Mouse (Mus musculus): ENCODE data around the gene Syt9.
A peak's percentile ranks its signal among the peaks of the same experiment; 100 is the strongest.

Syt9 gene

DNA sequence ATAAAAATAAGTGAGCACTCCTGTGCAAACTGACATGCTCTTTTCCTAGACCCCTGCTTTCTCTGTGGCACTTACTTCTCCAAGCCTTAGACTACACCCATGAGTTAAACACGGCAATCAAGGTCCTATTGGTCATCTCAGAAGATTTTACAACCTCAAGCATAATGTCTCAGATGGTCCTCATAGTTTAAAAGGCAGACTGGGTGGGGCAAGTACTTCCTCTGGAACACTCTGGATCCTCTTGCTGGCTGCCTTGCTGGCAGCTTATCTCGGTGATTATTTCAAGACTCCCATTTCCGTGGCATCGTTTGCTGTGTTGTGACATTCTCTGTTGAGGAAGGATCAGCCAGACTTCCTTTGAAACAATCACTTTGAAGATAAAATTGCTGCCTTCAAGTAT, 169.5 kb downstream of the Syt9 start:
- peak; percentile 25 for DNase-seq (ENCODE audit: low read depth, low spot score)

GRCm38 (mm10) chr7:107545011-107545410, 174.5 kb downstream of the Syt9 start:
- no peak for DNase-seq (ENCODE audit: low read depth, low spot score)

GRCm38 (mm10) chr7:107547872-107548271, 177.3 kb downstream of the Syt9 start:
- no peak for DNase-seq (ENCODE audit: low read depth, low spot score)

- DNase-seq (ENCODE audit: low read depth, low spot score) = peak; percentile 67
Measured at GRCm38 (mm10) chr7:107553461-107553860, 182.9 kb downstream of the Syt9 start.

DNA sequence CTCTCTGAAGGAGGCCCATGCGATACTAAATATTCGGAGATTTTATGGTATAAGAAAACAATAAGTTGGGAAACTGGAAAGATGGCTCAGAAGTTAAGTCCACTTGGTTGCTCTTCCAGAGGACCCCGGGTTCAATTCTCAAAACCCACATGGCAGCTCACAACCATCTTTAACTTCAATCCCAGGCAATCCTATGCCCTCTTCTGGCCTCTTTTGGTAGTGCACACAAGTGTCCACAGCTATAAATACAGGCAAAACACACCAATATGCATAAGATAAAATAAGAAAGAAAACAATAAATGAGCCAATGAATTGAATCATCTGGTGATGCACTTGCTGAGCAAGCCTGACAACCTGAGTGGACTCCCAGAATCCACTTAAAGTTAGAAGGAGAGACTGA, 185.4 kb downstream of the Syt9 start:
- DNase-seq (ENCODE audit: low read depth, low spot score) = peak; percentile 42

- no peak for DNase-seq (ENCODE audit: low read depth, low spot score)
Measured at GRCm38 (mm10) chr7:107560675-107561074, 190.1 kb downstream of the Syt9 start.

GRCm38 (mm10) chr7:107561584-107561983, 191.1 kb downstream of the Syt9 start:
- DNase-seq (ENCODE audit: low read depth, low spot score) = no peak

GRCm38 (mm10) chr7:107563727-107564126, 193.2 kb downstream of the Syt9 start:
- no peak for DNase-seq (ENCODE audit: low read depth, low spot score)

DNA sequence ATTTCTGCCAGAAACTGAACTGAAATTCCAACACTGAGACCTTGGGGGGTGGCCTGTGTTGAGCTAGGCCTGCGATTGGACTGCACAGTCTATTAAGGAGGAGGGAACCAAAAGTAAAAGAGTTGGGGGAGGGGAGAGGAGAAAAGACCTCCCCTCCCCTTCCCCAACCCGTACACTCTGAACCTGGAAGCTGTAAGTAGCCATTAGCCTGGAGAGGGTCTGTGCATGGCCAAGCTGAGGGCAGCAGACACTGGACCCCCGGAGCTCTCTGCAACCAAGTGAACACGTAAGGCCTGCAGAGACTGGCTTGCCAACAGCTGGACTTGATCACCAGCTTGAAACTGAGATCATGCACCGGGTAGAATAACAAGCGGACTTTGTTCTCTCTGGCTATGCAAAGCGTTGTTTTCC, 196.7 kb downstream of the Syt9 start, which contains the start of gene Olfml1:
Gene Olfml1 (plus strand): TSS at position 186 of the 411 bp plus-strand sequence.
- DNase-seq (ENCODE audit: low read depth, low spot score) = peak; percentile 51

DNA sequence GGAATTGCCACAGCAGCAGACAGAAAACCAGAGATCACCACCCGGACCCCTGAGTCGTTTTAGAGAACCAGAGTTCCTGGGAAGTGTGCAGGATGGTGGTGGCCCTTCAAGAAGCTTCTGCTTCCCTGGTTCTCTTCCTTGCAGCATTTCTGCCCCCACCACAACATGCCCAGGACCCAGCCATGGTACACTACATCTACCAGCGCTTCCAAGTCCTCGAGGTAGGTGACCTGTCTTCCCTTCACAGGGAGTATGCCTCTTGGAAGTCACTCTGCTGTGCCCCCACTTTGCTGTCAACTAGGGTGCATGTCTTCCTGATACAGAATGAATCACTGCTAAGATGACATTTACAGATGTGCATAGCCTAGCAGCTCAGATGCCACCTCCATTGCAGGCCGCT, 197.1 kb downstream of the Syt9 start:
- no peak for DNase-seq (ENCODE audit: low read depth, low spot score)

DNA sequence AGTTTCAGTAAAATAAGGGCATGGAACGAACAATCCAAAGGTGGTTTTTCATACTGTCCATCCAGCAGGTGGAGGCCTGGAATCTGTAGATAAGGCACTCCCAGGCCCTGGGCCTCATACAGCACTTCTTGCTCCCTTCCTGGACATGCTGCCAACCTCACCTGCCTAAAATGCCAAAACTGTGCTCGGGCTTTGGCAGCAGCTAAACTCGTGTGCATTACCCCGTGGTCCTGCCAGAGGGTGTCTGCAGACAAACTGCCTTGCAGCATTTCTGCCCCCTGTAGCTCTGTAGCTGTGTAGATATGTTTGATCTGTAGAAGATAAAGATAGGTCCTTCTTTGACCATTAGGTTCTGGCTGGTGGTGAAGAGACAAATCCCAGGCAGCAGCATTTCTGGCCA, 198.4 kb downstream of the Syt9 start:
- no peak for DNase-seq (ENCODE audit: low read depth, low spot score)

DNA sequence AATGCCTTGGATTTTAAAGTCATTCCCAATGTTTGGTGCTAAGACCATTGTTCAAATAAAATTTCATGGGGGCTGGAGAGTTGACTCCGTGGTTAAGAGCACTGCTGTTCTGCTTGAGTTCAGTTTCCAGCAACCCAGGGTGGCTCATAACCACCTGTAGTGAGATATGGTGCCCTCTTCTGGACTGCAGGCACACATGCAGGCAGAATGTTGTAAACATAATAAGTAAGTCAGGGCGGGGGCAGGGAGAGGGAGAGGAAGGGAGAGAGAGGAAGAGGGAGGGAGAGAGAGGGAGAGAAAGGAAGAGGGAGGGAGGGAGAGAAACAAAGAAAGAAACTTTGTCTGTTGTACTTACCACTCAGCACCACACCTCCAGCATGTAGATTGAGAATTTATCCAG, 203.3 kb downstream of the Syt9 start:
- DNase-seq (ENCODE audit: low read depth, low spot score) = peak; percentile 73

- no peak for DNase-seq (ENCODE audit: low read depth, low spot score)
Measured at GRCm38 (mm10) chr7:107574276-107574675, 203.7 kb downstream of the Syt9 start.

- no peak for DNase-seq (ENCODE audit: low read depth, low spot score)
Measured at GRCm38 (mm10) chr7:107592641-107593040, 222.1 kb downstream of the Syt9 start.

- DNase-seq (ENCODE audit: low read depth, low spot score) = peak; percentile 49
Measured at GRCm38 (mm10) chr7:107593904-107594303, 223.4 kb downstream of the Syt9 start.

DNA sequence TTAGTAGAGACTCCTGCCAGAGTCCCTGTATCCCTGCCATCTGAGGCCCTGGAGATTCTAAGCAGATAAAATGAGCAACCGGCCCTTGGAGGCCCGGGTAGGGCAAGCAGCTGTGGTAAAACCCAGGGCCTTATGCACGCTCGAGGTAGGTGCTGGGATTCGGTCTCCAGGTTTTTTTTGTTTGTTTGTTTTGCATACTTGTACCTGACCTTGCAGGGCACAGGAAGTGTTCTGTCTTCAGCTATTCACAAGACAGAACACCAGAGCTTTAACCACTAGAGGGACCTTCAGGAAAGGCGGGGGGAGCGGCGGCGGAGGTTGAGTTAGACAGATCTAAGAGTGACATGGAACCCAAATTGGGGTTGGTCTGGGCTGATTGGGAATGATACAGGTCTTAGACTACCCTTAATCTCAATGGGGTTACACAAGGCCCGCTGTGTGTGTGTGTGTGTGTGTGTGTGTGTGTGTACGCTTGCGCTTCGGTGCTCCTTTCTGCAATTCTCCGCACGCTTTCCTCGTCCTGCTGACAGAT, 223.9 kb downstream of the Syt9 start:
- DNase-seq (ENCODE audit: low read depth, low spot score) = peak; percentile 91

GRCm38 (mm10) chr7:107594857-107595402, 224.4 kb downstream of the Syt9 start, which contains the start of gene Ppfibp2:
TSS of gene Ppfibp2 (plus strand) at chr7:107595207.
- peak; percentile 98 for DNase-seq (ENCODE audit: low read depth, low spot score)

DNA sequence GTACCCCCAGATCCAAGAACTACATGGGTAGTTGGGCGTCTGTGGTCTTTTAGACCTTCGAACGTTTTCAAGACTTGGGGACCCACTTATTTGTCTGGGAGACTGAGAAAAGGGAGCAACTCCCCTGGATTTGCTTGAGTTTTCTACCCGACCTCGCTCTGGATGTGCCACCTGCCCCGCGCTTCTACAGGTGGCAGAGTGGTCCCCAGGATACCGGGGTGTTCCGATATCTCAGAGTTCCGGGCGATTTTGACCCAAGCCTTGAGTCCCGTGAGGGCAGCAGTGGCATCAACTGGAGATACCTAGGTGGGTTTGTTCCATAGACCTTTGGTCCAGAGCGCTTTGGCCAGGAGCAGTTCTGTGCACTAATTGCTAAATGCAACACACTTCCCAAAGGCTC, 224.9 kb downstream of the Syt9 start:
- DNase-seq (ENCODE audit: low read depth, low spot score) = no peak

DNA sequence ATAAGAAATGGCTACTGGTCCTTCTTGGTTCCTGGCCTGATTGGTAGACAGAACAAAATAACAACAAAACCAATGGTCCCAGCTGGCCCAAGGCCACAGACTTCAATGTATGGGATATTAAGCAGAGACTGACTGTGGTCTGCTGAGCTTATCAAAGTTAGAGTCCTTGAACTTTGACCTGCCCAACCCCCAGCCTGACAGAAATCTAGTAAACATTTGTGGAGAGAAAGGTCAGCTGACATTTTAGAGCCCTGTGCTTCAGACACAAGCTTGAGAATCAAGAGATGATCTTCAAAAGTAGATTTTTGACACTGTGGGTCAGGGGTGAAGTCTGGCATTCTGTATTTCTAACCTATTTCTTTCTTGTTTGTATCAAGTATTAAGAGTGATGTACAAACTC, 226.2 kb downstream of the Syt9 start:
- no peak for DNase-seq (ENCODE audit: low read depth, low spot score)

- no peak for DNase-seq (ENCODE audit: low read depth, low spot score)
Measured at GRCm38 (mm10) chr7:107597956-107598355, 227.4 kb downstream of the Syt9 start.
